Mouse (Mus musculus) midbrain, embryonic 16.5 days (tissue): Measurements from ENCODE around the gene Bcar1. TPM values are rescaled to one million over a fixed set of nuclear protein-coding genes. Genes with fewer than 3 reads are reported as not detected.

Experiments
- ATAC-seq: fragments of 200-750 bp; cut with Nextera tagmentation; 2 replicates; pipeline ENCODE4 v1.8.0; 2017; ENCODE audit warnings: moderate TSS enrichment
- H3K27ac ChIP-seq: fragments of 300-500 bp; sonication (generic); 2 replicates; pipeline ENCODE4 v1.5.1; 2014; ENCODE audit warnings: mild to moderate bottlenecking, low read length, mixed read lengths
- H3K27me3 ChIP-seq: fragments of 300-500 bp; sonication (generic); 2 replicates; pipeline ENCODE4 v1.6.1; 2014; ENCODE audit warnings: low read depth, low read length, mixed read lengths; ENCODE audit not compliant: control insufficient read depth, insufficient read depth
- H3K36me3 ChIP-seq: fragments of 300-500 bp; sonication (generic); 2 replicates; pipeline ENCODE4 v1.6.1; 2014; ENCODE audit warnings: mild to moderate bottlenecking, low read length, moderate library complexity, mixed read lengths; ENCODE audit not compliant: control insufficient read depth, insufficient read depth
- H3K4me1 ChIP-seq: fragments of 300-500 bp; sonication (generic); 2 replicates; pipeline ENCODE4 v1.6.1; 2014; ENCODE audit warnings: mild to moderate bottlenecking, low read length, mixed read lengths; ENCODE audit not compliant: control insufficient read depth, insufficient read depth
- H3K4me2 ChIP-seq: fragments of 300-500 bp; sonication (generic); 2 replicates; pipeline ENCODE4 v1.6.1; 2014; ENCODE audit warnings: mild to moderate bottlenecking, low read length, mixed read lengths
- H3K4me3 ChIP-seq: fragments of 300-500 bp; sonication (generic); 2 replicates; pipeline ENCODE4 v1.5.1; 2014; ENCODE audit warnings: low read depth, mild to moderate bottlenecking, low read length, moderate library complexity, mixed read lengths
- H3K9ac ChIP-seq: fragments of 300-500 bp; sonication (generic); 2 replicates; pipeline ENCODE4 v1.6.1; 2014; ENCODE audit warnings: low read depth, low read length, mixed read lengths
- H3K9me3 ChIP-seq: fragments of 300-500 bp; sonication (generic); replicated peaks from 2 replicates; pipeline ENCODE4 v1.6.1; 2014; ENCODE audit warnings: mild to moderate bottlenecking, low read length, mixed read lengths; ENCODE audit not compliant: control insufficient read depth, poor library complexity, severe bottlenecking
- WGBS: fragments of 180-500 bp; shearing (Covaris S2); extraction: QIAGEN DNeasy Blood & Tissue Kit; methylation state at CpG from one replicate; pipeline ENCODE4 v1.1.7; 2014; 5-methylcytosine and 5-hydroxymethylcytosine counted together
- polyA plus RNA-seq: library from polyadenylated mRNA; unstranded; fragments of >200 nt; fragmentation: Nextera tagmentation; extraction: Ambion mirVana; gene quantifications from 2 replicates; pipeline ENCODE4 v1.2.1, GENCODE M21; 2015

Bcar1 gene
- polyA plus RNA-seq, 1 experiment from 2014 or later = 43.3 TPM

GRCm38 (mm10) chr8:111782671-111783394 lies 39.2 kb upstream of the Bcar1 start:
- no peak overlapping the region for H3K4me2 ChIP-seq
- H3K4me3 ChIP-seq = no peak overlapping the region
- H3K9me3 ChIP-seq = no peaks in the 10 kb centered on the region
- H3K27me3 ChIP-seq = no peaks in the 10 kb centered on the region
- no peak overlapping the region for H3K9ac ChIP-seq
- peaks cover 22% of the 10 kb centered on the region for H3K4me1 ChIP-seq
- ATAC-seq = no peak
- 52% methylated on average over 9 of the region's 9 CpGs for WGBS
- H3K36me3 ChIP-seq = no peaks in the 10 kb centered on the region
- H3K27ac ChIP-seq = no peak overlapping the region

GRCm38 (mm10) chr8:111782161-111782560 lies 38.6 kb upstream of the Bcar1 start:
- Histone ChIP-seq H3K9me3 (no peaks in the 10 kb centered on the region), H3K4me3 (no peak overlapping the region), H3K9ac (no peak overlapping the region), H3K4me1 (peaks cover 15% of the 10 kb centered on the region), H3K4me2 (no peak overlapping the region), H3K27ac (no peak overlapping the region), H3K36me3 (no peaks in the 10 kb centered on the region), H3K27me3 (no peaks in the 10 kb centered on the region)
- ATAC-seq = no peak
- WGBS = 89% methylated on average over 2 of the region's 2 CpGs

- Histone ChIP-seq H3K4me2 (no peak overlapping the region), H3K27ac (no peak overlapping the region), H3K36me3 (no peaks in the 10 kb centered on the region), H3K9ac (no peak overlapping the region), H3K27me3 (no peaks in the 10 kb centered on the region), H3K4me3 (no peak overlapping the region), H3K4me1 (peaks cover 9% of the 10 kb centered on the region), H3K9me3 (no peaks in the 10 kb centered on the region)
- 83% methylated on average over 10 of the region's 10 CpGs for WGBS
- ATAC-seq = no peak
Observed at GRCm38 (mm10) chr8:111780697-111781424, 37.3 kb upstream of the Bcar1 start.

GRCm38 (mm10) chr8:111779690-111780089 lies 36.1 kb upstream of the Bcar1 start:
- WGBS = 79% methylated on average over 7 of the region's 7 CpGs
- Histone ChIP-seq H3K4me2 (no peak overlapping the region), H3K4me3 (no peak overlapping the region), H3K9ac (no peak overlapping the region), H3K27ac (no peak overlapping the region), H3K27me3 (no peaks in the 10 kb centered on the region), H3K9me3 (no peaks in the 10 kb centered on the region), H3K4me1 (peaks cover 9% of the 10 kb centered on the region), H3K36me3 (no peaks in the 10 kb centered on the region)
- ATAC-seq = no peak

- 57% methylated on average over 7 of the region's 7 CpGs for WGBS
- Histone ChIP-seq H3K27ac (no peak overlapping the region), H3K4me3 (no peak overlapping the region), H3K4me1 (peaks cover 9% of the 10 kb centered on the region), H3K27me3 (no peaks in the 10 kb centered on the region), H3K4me2 (no peak overlapping the region), H3K9me3 (no peaks in the 10 kb centered on the region), H3K9ac (no peak overlapping the region), H3K36me3 (no peaks in the 10 kb centered on the region)
- no peak for ATAC-seq
Observed at GRCm38 (mm10) chr8:111778801-111779200, 35.2 kb upstream of the Bcar1 start.

- no peak overlapping the region for H3K4me3 ChIP-seq
- no peak for ATAC-seq
- no peaks in the 10 kb centered on the region for H3K27me3 ChIP-seq
- no peaks in the 10 kb centered on the region for H3K36me3 ChIP-seq
- no peak overlapping the region for H3K27ac ChIP-seq
- peaks cover 3% of the 10 kb centered on the region for H3K4me1 ChIP-seq
- H3K9me3 ChIP-seq = no peaks in the 10 kb centered on the region
- no peak overlapping the region for H3K4me2 ChIP-seq
- 93% methylated on average over 4 of the region's 4 CpGs for WGBS
- H3K9ac ChIP-seq = no peak overlapping the region
Observed at GRCm38 (mm10) chr8:111776492-111776891, 32.9 kb upstream of the Bcar1 start.

- Histone ChIP-seq H3K27me3 (no peaks in the 10 kb centered on the region), H3K4me1 (peaks cover 3% of the 10 kb centered on the region), H3K36me3 (no peaks in the 10 kb centered on the region), H3K27ac (no peak overlapping the region), H3K4me2 (no peak overlapping the region), H3K9ac (no peak overlapping the region), H3K9me3 (no peaks in the 10 kb centered on the region), H3K4me3 (no peak overlapping the region)
- no peak for ATAC-seq
- 95% methylated on average over 6 of the region's 6 CpGs for WGBS
Observed at GRCm38 (mm10) chr8:111775766-111776165, 32.2 kb upstream of the Bcar1 start.

- H3K4me2 ChIP-seq = no peak overlapping the region
- ATAC-seq = no peak
- 92% methylated on average over 5 of the region's 5 CpGs for WGBS
- H3K27me3 ChIP-seq = no peaks in the 10 kb centered on the region
- H3K27ac ChIP-seq = no peak overlapping the region
- H3K9ac ChIP-seq = no peak overlapping the region
- H3K4me1 ChIP-seq = peaks cover 10% of the 10 kb centered on the region
- no peak overlapping the region for H3K4me3 ChIP-seq
- H3K9me3 ChIP-seq = no peaks in the 10 kb centered on the region
- no peaks in the 10 kb centered on the region for H3K36me3 ChIP-seq
Observed at GRCm38 (mm10) chr8:111773476-111773875, 29.9 kb upstream of the Bcar1 start.

- no peak for ATAC-seq
- no peak overlapping the region for H3K4me3 ChIP-seq
- no peak overlapping the region for H3K4me2 ChIP-seq
- no peak overlapping the region for H3K9ac ChIP-seq
- no peaks in the 10 kb centered on the region for H3K27me3 ChIP-seq
- no peak overlapping the region for H3K27ac ChIP-seq
- H3K9me3 ChIP-seq = no peaks in the 10 kb centered on the region
- no peaks in the 10 kb centered on the region for H3K36me3 ChIP-seq
- peaks cover 9% of the 10 kb centered on the region; the same call in 1 of the 2 replicates for H3K4me1 ChIP-seq
- WGBS = 89% methylated on average over 7 of the region's 7 CpGs
Observed at GRCm38 (mm10) chr8:111773057-111773456, 29.4 kb upstream of the Bcar1 start.
